Mouse (Mus musculus) liver, embryonic 11.5 days (tissue): ENCODE measurements around the gene Lhb. TPM values are rescaled to one million over a fixed set of nuclear protein-coding genes. Genes with fewer than 3 reads are reported as not detected.

Experiments
- ATAC-seq: fragments of 200-750 bp; cut with Nextera tagmentation; replicated peaks from 2 replicates; pipeline ENCODE4 v1.8.0; 2017; ENCODE audit warnings: moderate number of reproducible peaks, mild to moderate bottlenecking, moderate TSS enrichment, moderate library complexity; ENCODE audit not compliant: low FRiP score
- DNase-seq: peaks from one replicate; pipeline ENCODE4 v3.0.0-alpha.2; 2017; ENCODE audit warnings: low spot score
- H3K27ac ChIP-seq: fragments of 300-500 bp; sonication (generic); 2 replicates; pipeline ENCODE4 v1.5.1; 2014; ENCODE audit warnings: mild to moderate bottlenecking, low read depth, low read length, control low read depth
- H3K27me3 ChIP-seq: fragments of 300-500 bp; sonication (generic); replicated peaks from 2 replicates; pipeline ENCODE4 v1.6.1; 2014; ENCODE audit warnings: low read length, mixed read lengths; ENCODE audit not compliant: control insufficient read depth, insufficient read depth
- H3K36me3 ChIP-seq: fragments of 300-500 bp; sonication (generic); 2 replicates; pipeline ENCODE4 v1.6.1; 2014; ENCODE audit warnings: mild to moderate bottlenecking, low read length, moderate library complexity, mixed read lengths; ENCODE audit not compliant: control insufficient read depth, insufficient read depth
- H3K4me1 ChIP-seq: fragments of 300-500 bp; sonication (generic); replicated peaks from 2 replicates; pipeline ENCODE4 v1.6.1; 2014; ENCODE audit warnings: low read length, mixed read lengths; ENCODE audit not compliant: control insufficient read depth, insufficient read depth
- H3K4me2 ChIP-seq: fragments of 300-500 bp; sonication (generic); 2 replicates; pipeline ENCODE4 v1.6.1; 2014; ENCODE audit warnings: mild to moderate bottlenecking, control low read depth, moderate library complexity
- H3K4me3 ChIP-seq: fragments of 300-500 bp; sonication (generic); 2 replicates; pipeline ENCODE4 v1.5.1; 2014; ENCODE audit warnings: low read depth, low read length, control low read depth
- H3K9ac ChIP-seq: fragments of 300-500 bp; sonication (generic); 2 replicates; pipeline ENCODE4 v1.6.1; 2014; ENCODE audit warnings: low read depth, low read length, control low read depth
- H3K9me3 ChIP-seq: fragments of 300-500 bp; sonication (generic); 2 replicates; pipeline ENCODE4 v1.6.1; 2016; ENCODE audit warnings: low read length, inconsistent platforms, mixed read lengths; ENCODE audit not compliant: control insufficient read depth
- WGBS: fragments of 180-500 bp; shearing (Covaris S2); extraction: QIAGEN DNeasy Blood & Tissue Kit; methylation state at CpG from one replicate; pipeline ENCODE4 v1.1.7; 2014; 5-methylcytosine and 5-hydroxymethylcytosine counted together
- polyA plus RNA-seq: library from polyadenylated mRNA; unstranded; fragments of >200 nt; fragmentation: Nextera tagmentation; extraction: Ambion mirVana; gene quantifications from 2 replicates; pipeline ENCODE4 v1.2.1, GENCODE M21; 2014

The Lhb gene
- polyA plus RNA-seq, 1 experiment from 2014 or later: 0.26 TPM

GRCm38 (mm10) chr7:45401521-45402085, 19.0 kb upstream of the Lhb start:
- no peak for ATAC-seq
- peaks cover 15% of the 10 kb centered on the region for H3K27me3 ChIP-seq
- WGBS: 74% methylated on average over 10 of the region's 10 CpGs

DNA sequence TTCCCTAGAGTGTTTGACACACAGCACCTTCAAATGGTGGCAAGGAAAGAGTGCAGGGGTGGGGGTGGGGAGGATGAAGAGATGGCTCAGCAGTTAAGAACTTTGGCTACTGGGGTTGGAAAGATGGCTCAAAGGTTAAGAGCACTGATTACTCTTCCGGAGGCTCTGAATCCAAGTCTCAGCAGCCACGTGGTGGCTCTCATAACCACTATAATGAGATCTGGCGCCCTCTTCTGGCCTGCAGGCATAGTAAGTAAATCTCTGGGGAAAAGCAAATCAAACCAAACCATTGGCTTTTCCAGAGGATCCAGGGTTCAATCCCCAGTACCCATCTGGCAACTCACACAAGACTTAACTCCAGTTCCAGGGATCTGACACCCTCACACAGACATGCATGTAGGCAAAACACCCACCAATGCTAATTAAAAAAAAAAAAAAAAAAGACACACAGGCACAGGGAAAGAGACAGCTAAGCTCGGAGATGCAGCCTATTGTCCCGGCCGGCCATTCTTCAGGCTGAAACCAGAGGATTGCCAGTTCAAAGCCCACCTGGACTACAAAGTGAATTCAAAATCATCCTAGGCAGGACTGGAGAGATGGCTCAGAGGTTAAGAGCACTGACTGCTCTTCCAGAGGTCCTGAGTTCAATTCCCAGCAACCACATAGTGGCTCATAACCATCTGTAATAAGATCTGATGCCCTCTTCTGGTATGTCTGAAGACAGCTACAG, 16.9 kb upstream of the Lhb start:
- DNase-seq (no peak), ATAC-seq (no peak)
- Histone ChIP-seq H3K9me3 (no peaks in the 10 kb centered on the region), H3K4me3 (no peak overlapping the region), H3K36me3 (no peaks in the 10 kb centered on the region), H3K27ac (no peak overlapping the region), H3K4me2 (no peak overlapping the region), H3K9ac (no peak overlapping the region), H3K4me1 (peaks cover 4% of the 10 kb centered on the region; the same call in 1 of the 2 replicates), H3K27me3 (peaks cover 36% of the 10 kb centered on the region)
- WGBS: 43% methylated on average over 6 of the region's 6 CpGs

More at GRCm38 (mm10) chr7:45401521-45402085, 19.0 kb upstream of the Lhb start:
- Histone ChIP-seq H3K36me3 (no peaks in the 10 kb centered on the region), H3K4me3 (no peak overlapping the region), H3K4me2 (no peak overlapping the region), H3K27ac (no peak overlapping the region), H3K4me1 (peaks cover 6% of the 10 kb centered on the region; the same call in 1 of the 2 replicates), H3K9me3 (no peaks in the 10 kb centered on the region), H3K9ac (no peak overlapping the region)
- no peak for DNase-seq

- peak; percentile 70 for DNase-seq
- Histone ChIP-seq H3K9me3 (no peaks in the 10 kb centered on the region), H3K27ac (no peak within 1 kb of the TSS), H3K4me3 (peak within 1 kb of the TSS; percentile 45), H3K4me2 (peak within 1 kb of the TSS; percentile 68), H3K27me3 (peaks cover 53% of the 10 kb centered on the region), H3K9ac (no peak within 1 kb of the TSS; the same call in 1 of the 2 replicates), H3K4me1 (peaks cover 4% of the 10 kb centered on the region; the same call in 1 of the 2 replicates), H3K36me3 (no peaks in the 10 kb centered on the region)
- no peak for ATAC-seq
- 11% methylated on average over 28 of the region's 28 CpGs for WGBS
These were observed 15.2 kb upstream of the Lhb start, which contains the start of gene Kcna7 for GRCm38 (mm10) chr7:45405091-45406075. TSS of gene Kcna7 (plus strand) at chr7:45405653.

GRCm38 (mm10) chr7:45406157-45407156, 14.2 kb upstream of the Lhb start:
- no peak overlapping the region for H3K27ac ChIP-seq
- peaks cover 4% of the 10 kb centered on the region; the same call in 1 of the 2 replicates for H3K4me1 ChIP-seq
- DNase-seq (no peak), ATAC-seq (no peak)
- H3K4me2 ChIP-seq: peak overlapping the region; percentile 68
- peak overlapping the region; percentile 45 for H3K4me3 ChIP-seq
- no peaks in the 10 kb centered on the region for H3K9me3 ChIP-seq
- peak overlapping the region; percentile 9; the same call in 1 of the 2 replicates for H3K9ac ChIP-seq
- peaks cover 63% of the 10 kb centered on the region for H3K27me3 ChIP-seq
- WGBS: 2% methylated on average over 113 of the region's 114 CpGs
- no peaks in the 10 kb centered on the region for H3K36me3 ChIP-seq

GRCm38 (mm10) chr7:45407836-45408235, 12.8 kb upstream of the Lhb start:
- Histone ChIP-seq H3K4me2 (no peak overlapping the region), H3K4me3 (no peak overlapping the region), H3K27ac (no peak overlapping the region), H3K9me3 (no peaks in the 10 kb centered on the region), H3K4me1 (peaks cover 4% of the 10 kb centered on the region; the same call in 1 of the 2 replicates), H3K36me3 (no peaks in the 10 kb centered on the region), H3K27me3 (peaks cover 77% of the 10 kb centered on the region), H3K9ac (no peak overlapping the region)
- DNase-seq (no peak), ATAC-seq (no peak)
- 73% methylated on average over 10 of the region's 10 CpGs for WGBS

DNA sequence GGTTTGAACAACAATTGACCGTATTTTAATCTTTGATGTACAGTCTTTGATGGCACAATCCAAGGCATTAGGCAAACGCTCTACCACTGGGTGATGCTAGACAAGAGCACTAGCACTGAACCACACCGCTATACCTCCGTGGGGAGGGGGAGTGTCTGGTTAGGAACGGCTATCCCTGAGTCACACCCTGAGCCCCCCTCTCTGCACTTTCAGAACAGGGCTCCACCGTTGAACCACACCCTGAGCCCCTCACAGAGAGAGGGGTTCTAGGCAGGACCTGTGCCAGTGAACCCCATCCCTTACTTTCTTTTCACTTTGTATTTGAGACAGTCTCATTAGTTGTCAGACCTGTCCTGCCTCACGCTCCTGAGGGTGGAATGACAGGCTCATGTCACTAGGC, 12.3 kb upstream of the Lhb start:
- 65% methylated on average over 7 of the region's 7 CpGs for WGBS
- ATAC-seq: no peak
- no peak overlapping the region for H3K4me2 ChIP-seq
- no peak overlapping the region for H3K4me3 ChIP-seq
- H3K9me3 ChIP-seq: no peaks in the 10 kb centered on the region
- peaks cover 82% of the 10 kb centered on the region for H3K27me3 ChIP-seq
- H3K36me3 ChIP-seq: no peaks in the 10 kb centered on the region
- DNase-seq: no peak
- peaks cover 5% of the 10 kb centered on the region; the same call in 1 of the 2 replicates for H3K4me1 ChIP-seq
- H3K9ac ChIP-seq: no peak overlapping the region
- H3K27ac ChIP-seq: no peak overlapping the region

- no peak for DNase-seq
- Histone ChIP-seq H3K27ac (no peak overlapping the region), H3K9me3 (no peaks in the 10 kb centered on the region), H3K27me3 (peaks cover 88% of the 10 kb centered on the region), H3K36me3 (no peaks in the 10 kb centered on the region), H3K9ac (no peak overlapping the region), H3K4me2 (no peak overlapping the region), H3K4me1 (peaks cover 11% of the 10 kb centered on the region), H3K4me3 (no peak overlapping the region)
- no peak for ATAC-seq
- 84% methylated on average over 17 of the region's 17 CpGs for WGBS
These were observed 11.7 kb upstream of the Lhb start for GRCm38 (mm10) chr7:45408949-45409348.
